Mouse (Mus musculus): Measurements from ENCODE around the gene Olfr799.

Olfr799 gene

GRCm38 (mm10) chr10:129637184-129637583 lies at the start of gene Olfr799:
Gene Olfr799 (plus strand): TSS chr10:129637484.
- no peak for ATAC-seq (ENCODE audit: insufficient number of reproducible peaks, low FRiP score, low TSS enrichment)

- no peak for ATAC-seq (ENCODE audit: insufficient number of reproducible peaks, low FRiP score, low TSS enrichment)
These were observed 24.8 kb upstream of the Olfr799 start, which contains the start of gene Olfr796 for GRCm38 (mm10) chr10:129612470-129612869. Gene Olfr796 (minus strand): TSS chr10:129612570.

DNA sequence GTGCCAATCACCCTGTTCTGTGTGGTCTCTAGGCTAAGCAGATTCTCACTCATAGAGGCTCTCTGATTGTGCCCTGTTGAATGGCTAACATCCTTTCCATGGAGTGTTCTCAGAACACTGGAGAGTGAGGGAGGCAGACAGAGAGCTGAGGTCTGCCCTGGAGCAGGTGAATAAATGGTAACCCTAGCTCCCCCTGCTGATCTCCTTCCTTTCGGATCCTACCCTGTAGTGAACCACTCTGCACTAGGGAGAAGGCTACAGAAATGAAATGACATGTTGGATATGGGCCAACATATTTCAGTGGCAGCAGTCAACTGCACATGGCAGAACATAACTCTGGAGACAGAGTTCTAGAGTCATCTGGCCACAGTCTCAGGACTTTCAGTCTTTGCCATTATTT lies 15.6 kb upstream of the Olfr799 start:
- no peak for ATAC-seq (ENCODE audit: insufficient number of reproducible peaks, low FRiP score, low TSS enrichment)

DNA sequence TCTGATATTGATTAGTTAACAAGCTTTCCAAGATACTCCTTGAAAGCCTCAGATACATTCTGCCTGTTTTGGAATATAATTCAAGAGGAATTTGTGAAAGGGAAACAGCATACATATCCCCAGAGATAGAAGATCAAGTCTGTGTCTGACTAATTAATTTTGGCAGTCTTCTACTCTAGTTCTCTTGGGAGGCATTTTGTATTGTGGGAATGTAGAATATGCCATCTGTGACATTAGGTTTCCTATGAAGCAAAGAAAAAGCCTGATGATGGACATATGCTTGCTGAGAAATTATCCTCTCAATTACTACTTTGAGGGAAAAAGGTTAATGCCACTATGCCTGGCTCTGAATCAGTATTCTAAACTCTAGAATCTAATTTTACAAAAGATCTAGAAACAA lies 14.0 kb upstream of the Olfr799 start:
- no peak for ATAC-seq (ENCODE audit: insufficient number of reproducible peaks, low FRiP score, low TSS enrichment)

GRCm38 (mm10) chr10:129627834-129628233 lies 9.4 kb upstream of the Olfr799 start, which contains the start of gene Olfr798:
Gene Olfr798 (minus strand): TSS chr10:129627934.
- ATAC-seq (ENCODE audit: insufficient number of reproducible peaks, low FRiP score, low TSS enrichment) = no peak

- ATAC-seq (ENCODE audit: insufficient number of reproducible peaks, low FRiP score, low TSS enrichment) = no peak
These were observed 14.5 kb downstream of the Olfr799 start for GRCm38 (mm10) chr10:129651763-129652162.

DNA sequence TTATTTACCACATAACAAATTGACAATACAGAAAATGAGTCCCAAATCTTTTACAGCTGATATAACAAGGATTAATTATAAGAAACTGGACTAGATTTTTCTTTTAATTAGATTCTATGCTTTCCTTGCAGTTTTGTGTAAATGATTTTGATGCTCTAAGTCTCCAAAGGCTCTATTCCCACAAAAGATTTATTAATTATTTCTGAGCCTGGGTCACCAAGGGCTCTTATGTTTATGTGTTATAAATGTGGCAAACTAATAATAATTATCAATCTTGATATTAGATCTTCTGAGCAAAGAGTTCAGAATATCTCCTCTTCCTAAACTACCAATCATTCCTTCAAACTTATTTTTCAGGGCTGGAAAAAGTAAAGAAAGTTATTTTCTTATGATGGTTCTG lies 20.1 kb downstream of the Olfr799 start, which contains the start of gene Olfr800:
TSS of gene Olfr800 (plus strand) at position 301 of the 400 bp plus-strand sequence.
- ATAC-seq (ENCODE audit: insufficient number of reproducible peaks, low FRiP score, low TSS enrichment) = no peak

DNA sequence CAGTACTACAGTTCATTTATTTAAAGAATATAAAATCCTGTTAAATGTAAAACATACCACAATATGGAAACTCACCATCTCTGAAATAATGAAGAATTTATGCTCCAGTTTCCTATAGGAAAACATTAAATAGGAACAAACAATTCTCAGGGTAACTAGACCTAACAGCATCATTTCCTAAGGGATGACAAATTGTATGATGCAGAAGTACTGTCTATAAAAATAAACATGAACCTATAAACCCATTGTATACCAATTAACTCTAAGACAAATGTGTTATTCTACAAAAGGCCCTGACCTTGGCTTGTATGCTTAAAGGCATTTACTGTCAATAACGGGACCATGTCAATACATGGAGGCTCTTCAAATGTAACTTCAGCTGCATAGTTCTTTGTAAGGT lies 36.5 kb downstream of the Olfr799 start, which contains the start of gene Olfr801:
TSS of gene Olfr801 (minus strand) at position 101 of the 400 bp plus-strand sequence.
- ATAC-seq (ENCODE audit: insufficient number of reproducible peaks, low FRiP score, low TSS enrichment) = no peak

DNA sequence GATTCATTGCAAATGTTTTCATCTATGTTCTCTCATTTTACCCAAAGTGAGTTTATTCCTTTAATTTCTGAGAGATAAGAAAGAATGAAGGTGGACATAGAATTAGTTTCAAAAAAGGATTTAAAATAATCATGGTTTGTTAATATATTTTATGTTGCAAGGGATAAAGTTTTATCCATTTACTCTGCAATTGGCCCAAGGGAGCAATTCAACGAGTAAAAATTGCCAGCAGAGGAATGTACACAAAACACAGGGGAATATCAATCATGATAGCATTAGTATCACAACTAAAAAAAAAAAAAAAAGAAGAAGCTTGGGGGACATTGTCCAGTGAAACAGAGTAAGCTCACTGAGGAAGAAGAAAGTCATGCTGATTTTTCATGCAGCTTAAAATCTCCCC lies 50.8 kb downstream of the Olfr799 start, which contains the start of gene Olfr802:
TSS of gene Olfr802 (minus strand) at position 101 of the 400 bp plus-strand sequence.
- ATAC-seq (ENCODE audit: insufficient number of reproducible peaks, low FRiP score, low TSS enrichment) = no peak

DNA sequence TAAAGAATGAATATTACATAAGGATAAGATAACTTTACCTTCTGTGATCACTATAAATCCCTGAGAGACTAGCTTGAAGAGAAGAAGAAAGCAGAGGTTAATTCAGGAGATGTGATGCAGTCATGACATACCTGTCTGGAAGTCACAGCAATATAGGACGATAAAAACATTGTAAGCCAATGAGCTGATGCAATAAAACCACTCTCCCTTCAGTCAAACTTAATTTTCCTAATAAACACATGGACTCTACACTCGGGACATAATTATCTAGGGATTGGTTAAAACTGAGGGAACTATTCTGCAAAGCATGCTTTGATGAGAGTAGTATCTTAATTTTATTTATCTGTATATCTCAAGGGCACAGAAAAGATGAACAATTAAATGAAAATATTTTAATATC lies 56.9 kb downstream of the Olfr799 start, which contains the start of gene Olfr803:
TSS of gene Olfr803 (minus strand) at position 101 of the 400 bp plus-strand sequence.
- ATAC-seq (ENCODE audit: insufficient number of reproducible peaks, low FRiP score, low TSS enrichment) = no peak

Data from cerebellum, adult (tissue).